Mouse (Mus musculus): Measurements from ENCODE around the gene B3galt2. TPM values are rescaled to one million over a fixed set of nuclear protein-coding genes. Genes with fewer than 3 reads are reported as not detected.

The B3galt2 gene
- not detected for total RNA-seq (2023)

DNA sequence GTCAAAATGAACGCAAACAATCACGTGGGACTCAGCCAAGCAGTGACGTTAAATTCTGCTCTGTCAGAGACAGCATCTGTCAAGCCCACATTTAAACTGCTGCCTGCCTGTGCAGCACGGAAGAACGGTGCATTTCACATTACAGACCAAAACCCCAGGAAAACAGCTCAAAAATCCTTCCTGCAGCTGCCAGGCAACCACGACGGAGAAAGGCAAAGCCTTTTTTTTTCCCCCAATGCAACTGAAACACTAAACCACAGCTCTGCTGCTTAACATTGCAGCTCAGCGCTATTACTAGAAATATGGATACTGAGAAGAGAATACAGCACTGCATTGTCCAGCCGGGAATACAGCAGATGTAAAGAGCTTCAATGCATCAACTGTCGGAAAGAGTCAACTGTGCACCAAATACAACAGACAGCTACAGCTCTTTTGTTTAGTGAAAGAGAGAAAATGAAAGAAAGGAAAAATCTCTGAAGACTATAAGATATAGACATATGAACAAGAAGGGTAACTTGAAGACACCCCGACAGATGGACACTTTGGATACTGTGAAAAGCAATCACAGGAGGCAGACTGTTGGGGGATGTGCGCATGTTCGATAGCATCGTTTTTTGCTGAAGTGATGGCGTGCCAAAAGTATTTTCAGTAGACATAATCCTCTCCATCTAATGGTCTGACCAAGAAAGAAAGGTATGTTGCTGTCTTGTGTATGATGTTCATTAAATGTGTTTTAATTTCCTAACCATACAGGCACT is at the start of gene B3galt2:
Gene B3galt2 (plus strand): TSS at position 15 of the 758 bp plus-strand sequence.

DNA sequence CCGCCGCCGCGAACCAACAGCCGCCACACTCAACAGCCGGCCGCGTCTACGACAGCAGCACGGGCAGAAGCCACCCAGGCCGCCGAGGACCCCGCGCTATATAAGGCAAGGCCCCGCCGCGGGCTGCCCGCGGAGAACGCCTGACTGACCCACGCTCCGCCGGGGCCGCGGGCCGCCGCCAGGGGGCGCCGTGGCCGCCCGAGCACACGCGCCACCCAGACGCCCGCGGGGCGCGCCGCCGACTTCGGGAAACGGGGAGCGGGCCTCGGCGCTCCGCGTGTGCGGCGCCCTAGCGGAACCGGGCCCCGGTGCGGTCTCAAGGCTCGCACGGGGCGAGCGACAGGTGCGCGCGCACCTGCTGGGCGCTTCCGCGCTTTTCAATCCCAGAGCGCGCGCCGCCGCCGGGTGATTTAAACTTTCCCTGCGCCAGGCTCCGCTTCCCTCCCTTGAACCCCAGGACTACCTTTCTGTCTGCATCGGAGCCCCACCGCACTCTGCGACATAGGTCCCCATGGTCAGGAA is 62.3 kb downstream of the B3galt2 start, which contains the start of gene Cdc73:
Gene Cdc73 (minus strand): TSS at position 153 of the 522 bp plus-strand sequence.

Other genes starting within 250 kb of the B3galt2 start
- gene Cdc73, start 62.2 kb downstream of the B3galt2 start, total RNA-seq (2023): 96.8 TPM
- 39.6 TPM for gene Glrx2, start 75.7 kb downstream of the B3galt2 start, total RNA-seq (2023)
- gene Trove2, start 136.4 kb downstream of the B3galt2 start, total RNA-seq (2023): 3.3 TPM
- 35.4 TPM for gene Uchl5, start 136.6 kb downstream of the B3galt2 start, total RNA-seq (2023)